Mouse (Mus musculus): ENCODE data around the gene Tmtc1. TPM values are rescaled to one million over a fixed set of nuclear protein-coding genes. Genes with fewer than 3 reads are reported as not detected.

The Tmtc1 gene
- polyA plus RNA-seq, 1 experiment from 2014 or later, result 0.81 TPM

DNA sequence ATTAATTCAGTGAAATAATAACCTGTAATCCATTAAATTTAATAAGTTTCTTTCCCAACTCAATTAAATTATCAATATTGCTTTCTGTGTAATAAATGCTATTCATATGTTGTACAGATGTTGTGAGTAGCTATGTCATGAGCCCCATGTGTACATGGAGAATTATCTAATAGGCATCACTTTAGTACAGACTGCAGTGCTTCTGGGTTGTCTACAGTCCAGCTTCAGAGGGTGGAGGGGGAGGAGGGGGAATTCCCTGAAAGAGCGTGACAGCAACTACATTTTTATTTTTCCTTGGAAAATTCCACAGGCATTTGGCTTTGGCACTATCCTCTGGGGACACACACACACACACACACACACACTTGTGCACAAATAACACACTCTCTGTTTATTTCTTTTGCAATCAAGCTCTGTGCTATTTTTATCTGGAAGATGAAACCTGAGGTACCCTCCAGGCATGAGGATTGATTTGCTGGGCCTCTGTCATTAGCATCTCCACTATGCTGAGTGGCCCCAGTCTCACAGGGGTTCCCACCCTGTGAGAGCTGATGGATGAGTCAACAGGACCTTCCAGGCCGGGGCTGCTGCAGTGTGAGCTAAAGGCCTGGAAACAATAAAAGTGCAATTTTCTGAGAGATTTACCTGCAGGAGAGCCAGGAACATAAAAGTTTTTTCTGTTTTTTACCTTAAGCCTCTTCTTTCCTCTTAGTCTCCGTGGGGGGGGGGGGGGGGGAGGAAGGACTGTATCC is 23.2 kb upstream of the Tmtc1 start:
- H3K4me1 ChIP-seq (ENCODE audit: control insufficient read depth, insufficient read depth, low read length), result no peaks in the 10 kb centered on the region
- DNase-seq (ENCODE audit: low spot score) (peak; percentile 59), ATAC-seq (replicated peaks; ENCODE audit: insufficient number of reproducible peaks, low FRiP score, low TSS enrichment, low read depth) (peak; percentile 84)
- H3K9me3 ChIP-seq (replicated peaks; ENCODE audit: control insufficient read depth, low read length), result no peaks in the 10 kb centered on the region
- H3K9ac ChIP-seq (replicated peaks; ENCODE audit: low read length), result no peak overlapping the region
- no peak overlapping the region for H3K4me3 ChIP-seq (ENCODE audit: low read depth, low read length)
- WGBS, result 6% methylated on average over 2 of the region's 3 CpGs
- H3K27ac ChIP-seq (replicated peaks; ENCODE audit: low read depth, low read length), result no peak overlapping the region
- H3K27me3 ChIP-seq (ENCODE audit: control insufficient read depth, insufficient read depth, low read length), result no peaks in the 10 kb centered on the region
- H3K36me3 ChIP-seq (replicated peaks; ENCODE audit: control insufficient read depth, insufficient read depth, low read depth, low read length), result no peaks in the 10 kb centered on the region
- H3K4me2 ChIP-seq (ENCODE audit: low read depth, low read length), result no peak overlapping the region

DNA sequence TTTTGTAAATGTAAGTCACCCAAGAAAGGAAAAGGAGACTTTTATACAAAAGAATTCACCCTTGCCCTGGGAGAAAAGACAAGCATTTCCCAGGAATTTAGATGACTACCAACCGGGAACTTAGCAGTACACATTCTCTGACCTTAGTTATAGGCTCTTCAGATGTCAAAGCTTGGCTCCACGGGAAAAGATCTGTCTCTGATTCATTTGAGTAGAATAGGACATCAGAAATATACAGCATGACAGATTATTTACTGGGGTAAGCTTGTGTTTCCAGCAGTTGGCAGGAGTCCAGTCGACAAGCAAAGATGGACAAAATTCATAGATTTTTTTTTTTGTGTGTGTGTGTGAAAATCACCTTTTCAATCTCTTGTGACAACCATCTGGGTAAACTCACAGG is 15.4 kb upstream of the Tmtc1 start:
- H3K9me3 ChIP-seq (replicated peaks; ENCODE audit: control insufficient read depth, low read length), result no peaks in the 10 kb centered on the region
- H3K4me1 ChIP-seq (ENCODE audit: control insufficient read depth, insufficient read depth, low read length), result no peaks in the 10 kb centered on the region
- no peak for DNase-seq (ENCODE audit: low spot score)
- H3K36me3 ChIP-seq (replicated peaks; ENCODE audit: control insufficient read depth, insufficient read depth, low read depth, low read length), result no peaks in the 10 kb centered on the region
- no peak overlapping the region for H3K4me2 ChIP-seq (ENCODE audit: low read depth, low read length)
- H3K9ac ChIP-seq (replicated peaks; ENCODE audit: low read length), result no peak overlapping the region
- H3K27me3 ChIP-seq (ENCODE audit: control insufficient read depth, insufficient read depth, low read length), result no peaks in the 10 kb centered on the region
- no peak for ATAC-seq (replicated peaks; ENCODE audit: insufficient number of reproducible peaks, low FRiP score, low TSS enrichment, low read depth)
- WGBS, result 66% methylated on average over 3 of the region's 3 CpGs
- no peak overlapping the region for H3K4me3 ChIP-seq (ENCODE audit: low read depth, low read length)
- no peak overlapping the region for H3K27ac ChIP-seq (replicated peaks; ENCODE audit: low read depth, low read length)

- ATAC-seq (replicated peaks; ENCODE audit: insufficient number of reproducible peaks, low FRiP score, low TSS enrichment, low read depth) (no peak), DNase-seq (ENCODE audit: low spot score) (no peak)
- no peak overlapping the region for H3K9ac ChIP-seq (replicated peaks; ENCODE audit: low read length)
- 69% methylated on average over 4 of the region's 4 CpGs for WGBS
- H3K4me1 ChIP-seq (ENCODE audit: control insufficient read depth, insufficient read depth, low read length), result no peaks in the 10 kb centered on the region
- H3K9me3 ChIP-seq (replicated peaks; ENCODE audit: control insufficient read depth, low read length), result no peaks in the 10 kb centered on the region
- H3K4me2 ChIP-seq (ENCODE audit: low read depth, low read length), result no peak overlapping the region
- H3K27ac ChIP-seq (replicated peaks; ENCODE audit: low read depth, low read length), result no peak overlapping the region
- no peaks in the 10 kb centered on the region for H3K27me3 ChIP-seq (ENCODE audit: control insufficient read depth, insufficient read depth, low read length)
- H3K4me3 ChIP-seq (ENCODE audit: low read depth, low read length), result no peak overlapping the region
- H3K36me3 ChIP-seq (replicated peaks; ENCODE audit: control insufficient read depth, insufficient read depth, low read depth, low read length), result no peaks in the 10 kb centered on the region
These were observed 11.3 kb upstream of the Tmtc1 start for GRCm38 (mm10) chr6:148455470-148455869.

DNA sequence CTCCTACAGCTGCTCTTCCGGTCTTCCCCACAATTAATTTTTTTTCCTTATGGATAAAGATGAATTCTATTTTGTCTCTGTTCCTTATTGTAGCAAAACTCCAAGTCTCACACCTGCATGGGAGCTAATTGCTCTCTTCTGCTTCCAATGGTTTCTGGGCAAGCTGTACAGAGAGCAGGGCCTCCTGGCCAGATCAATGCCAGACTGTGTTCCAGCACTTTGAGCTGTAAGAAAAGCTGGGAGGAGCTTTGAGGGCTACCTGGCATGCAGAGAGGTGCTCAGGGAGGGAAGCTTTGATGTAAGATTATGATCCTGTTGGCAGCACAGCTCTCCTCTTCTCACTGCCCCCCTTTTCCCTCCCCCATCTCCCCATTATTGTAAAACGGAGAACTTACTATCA is 10.6 kb upstream of the Tmtc1 start:
- Histone ChIP-seq H3K4me1 (ENCODE audit: control insufficient read depth, insufficient read depth, low read length) (no peaks in the 10 kb centered on the region), H3K9me3 (replicated peaks; ENCODE audit: control insufficient read depth, low read length) (no peaks in the 10 kb centered on the region), H3K4me3 (ENCODE audit: low read depth, low read length) (no peak overlapping the region), H3K27ac (replicated peaks; ENCODE audit: low read depth, low read length) (no peak overlapping the region), H3K9ac (replicated peaks; ENCODE audit: low read length) (no peak overlapping the region), H3K4me2 (ENCODE audit: low read depth, low read length) (no peak overlapping the region), H3K36me3 (replicated peaks; ENCODE audit: control insufficient read depth, insufficient read depth, low read depth, low read length) (no peaks in the 10 kb centered on the region), H3K27me3 (ENCODE audit: control insufficient read depth, insufficient read depth, low read length) (no peaks in the 10 kb centered on the region)
- 73% methylated on average over 2 of the region's 2 CpGs for whole genome bisulfite sequencing
- no peak for DNase-seq (ENCODE audit: low spot score)
- no peak for ATAC-seq (replicated peaks; ENCODE audit: insufficient number of reproducible peaks, low FRiP score, low TSS enrichment, low read depth)

GRCm38 (mm10) chr6:148448151-148448550 is 4.0 kb upstream of the Tmtc1 start:
- DNase-seq (ENCODE audit: low spot score), result no peak
- Histone ChIP-seq H3K4me2 (ENCODE audit: low read depth, low read length) (no peak overlapping the region), H3K4me1 (ENCODE audit: control insufficient read depth, insufficient read depth, low read length) (no peaks in the 10 kb centered on the region), H3K36me3 (replicated peaks; ENCODE audit: control insufficient read depth, insufficient read depth, low read depth, low read length) (no peaks in the 10 kb centered on the region), H3K27me3 (ENCODE audit: control insufficient read depth, insufficient read depth, low read length) (peaks cover 4% of the 10 kb centered on the region), H3K4me3 (ENCODE audit: low read depth, low read length) (no peak overlapping the region), H3K27ac (replicated peaks; ENCODE audit: low read depth, low read length) (no peak overlapping the region), H3K9me3 (replicated peaks; ENCODE audit: control insufficient read depth, low read length) (no peaks in the 10 kb centered on the region), H3K9ac (replicated peaks; ENCODE audit: low read length) (no peak overlapping the region)
- no peak for ATAC-seq (replicated peaks; ENCODE audit: insufficient number of reproducible peaks, low FRiP score, low TSS enrichment, low read depth)
- 57% methylated on average over 3 of the region's 3 CpGs for WGBS

- 61% methylated on average over 3 of the region's 3 CpGs for WGBS
- Histone ChIP-seq H3K4me2 (ENCODE audit: low read depth, low read length) (no peak overlapping the region), H3K9ac (replicated peaks; ENCODE audit: low read length) (no peak overlapping the region), H3K27ac (replicated peaks; ENCODE audit: low read depth, low read length) (no peak overlapping the region), H3K4me1 (ENCODE audit: control insufficient read depth, insufficient read depth, low read length) (no peaks in the 10 kb centered on the region; the same call in 1 of the 2 replicates), H3K9me3 (replicated peaks; ENCODE audit: control insufficient read depth, low read length) (no peaks in the 10 kb centered on the region), H3K4me3 (ENCODE audit: low read depth, low read length) (no peak overlapping the region), H3K27me3 (ENCODE audit: control insufficient read depth, insufficient read depth, low read length) (peaks cover 12% of the 10 kb centered on the region), H3K36me3 (replicated peaks; ENCODE audit: control insufficient read depth, insufficient read depth, low read depth, low read length) (no peaks in the 10 kb centered on the region)
- DNase-seq (ENCODE audit: low spot score) (no peak), ATAC-seq (replicated peaks; ENCODE audit: insufficient number of reproducible peaks, low FRiP score, low TSS enrichment, low read depth) (no peak)
These were observed 1.9 kb upstream of the Tmtc1 start for GRCm38 (mm10) chr6:148446113-148446512.

DNA sequence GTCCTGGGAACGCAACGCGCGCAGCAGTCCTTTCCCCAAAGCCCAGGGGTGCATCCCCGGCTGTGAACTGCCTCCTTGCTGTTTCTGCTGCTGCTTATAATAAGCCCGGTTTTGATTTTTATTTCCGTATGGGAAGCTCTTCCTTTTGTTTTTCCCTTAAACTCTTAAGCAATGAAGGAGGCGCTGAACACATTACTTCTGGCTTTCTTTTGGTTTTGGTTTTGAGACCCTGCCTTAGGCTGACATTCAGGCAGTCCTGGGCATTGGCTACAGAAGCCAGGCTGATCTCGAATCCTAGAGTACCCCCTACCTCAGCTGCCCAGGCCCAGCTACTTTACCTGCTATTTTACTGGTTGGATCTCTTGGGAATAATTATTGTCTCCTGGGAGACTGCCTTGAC is 607 bp upstream of the Tmtc1 start:
- peak overlapping the region; percentile 76 for H3K4me2 ChIP-seq (ENCODE audit: low read depth, low read length)
- peak overlapping the region; percentile 72; the same call in 1 of the 2 replicates for H3K9ac ChIP-seq (replicated peaks; ENCODE audit: low read length)
- H3K27ac ChIP-seq (replicated peaks; ENCODE audit: low read depth, low read length), result no peak overlapping the region
- H3K4me3 ChIP-seq (ENCODE audit: low read depth, low read length), result peak overlapping the region; percentile 76
- ATAC-seq (replicated peaks; ENCODE audit: insufficient number of reproducible peaks, low FRiP score, low TSS enrichment, low read depth) (no peak), DNase-seq (ENCODE audit: low spot score) (peak; percentile 43)
- 5% methylated on average over 9 of the region's 9 CpGs for WGBS
- peaks cover 12% of the 10 kb centered on the region for H3K27me3 ChIP-seq (ENCODE audit: control insufficient read depth, insufficient read depth, low read length)
- no peaks in the 10 kb centered on the region for H3K36me3 ChIP-seq (replicated peaks; ENCODE audit: control insufficient read depth, insufficient read depth, low read depth, low read length)
- no peaks in the 10 kb centered on the region for H3K9me3 ChIP-seq (replicated peaks; ENCODE audit: control insufficient read depth, low read length)
- H3K4me1 ChIP-seq (ENCODE audit: control insufficient read depth, insufficient read depth, low read length), result no peaks in the 10 kb centered on the region; the same call in 1 of the 2 replicates

GRCm38 (mm10) chr6:148443291-148443725 is 881 bp downstream of the Tmtc1 start:
- Histone ChIP-seq H3K4me3 (ENCODE audit: low read depth, low read length) (peak overlapping the region; percentile 76), H3K9me3 (replicated peaks; ENCODE audit: control insufficient read depth, low read length) (no peaks in the 10 kb centered on the region), H3K27me3 (ENCODE audit: control insufficient read depth, insufficient read depth, low read length) (peaks cover 12% of the 10 kb centered on the region), H3K36me3 (replicated peaks; ENCODE audit: control insufficient read depth, insufficient read depth, low read depth, low read length) (no peaks in the 10 kb centered on the region), H3K27ac (replicated peaks; ENCODE audit: low read depth, low read length) (no peak overlapping the region), H3K9ac (replicated peaks; ENCODE audit: low read length) (peak overlapping the region; percentile 72), H3K4me1 (ENCODE audit: control insufficient read depth, insufficient read depth, low read length) (no peaks in the 10 kb centered on the region; the same call in 1 of the 2 replicates), H3K4me2 (ENCODE audit: low read depth, low read length) (peak overlapping the region; percentile 76)
- DNase-seq (ENCODE audit: low spot score) (no peak), ATAC-seq (replicated peaks; ENCODE audit: insufficient number of reproducible peaks, low FRiP score, low TSS enrichment, low read depth) (no peak; the same call in 1 of the 2 replicates)
- 3% methylated on average over 15 of the region's 15 CpGs for WGBS
